Mouse (Mus musculus): ENCODE data around the gene Rab40c. TPM values are rescaled to one million over a fixed set of nuclear protein-coding genes. Genes with fewer than 3 reads are reported as not detected.
"Not testable (repeated sequence)": the region's sequence is repeated elsewhere in the genome, so short reads cannot be mapped to it uniquely, and the experiment has no call there.

Gene Rab40c
- polyA plus RNA-seq, 1 experiment from 2014 or later = 35.2 TPM

GRCm38 (mm10) chr17:25877741-25878610 lies 41.6 kb downstream of the Rab40c start:
- no peak overlapping the region for H3K9ac ChIP-seq
- no peak overlapping the region for H3K4me2 ChIP-seq
- no peak overlapping the region for H3K4me3 ChIP-seq
- H3K27ac ChIP-seq = no peak overlapping the region
- H3K9me3 ChIP-seq = no peaks in the 10 kb centered on the region
- no peak for ATAC-seq (ENCODE audit: insufficient number of reproducible peaks, low FRiP score, low TSS enrichment, low read depth)
- 91% methylated on average over 32 of the region's 32 CpGs for WGBS
- H3K36me3 ChIP-seq = peaks cover 36% of the 10 kb centered on the region
- no peaks in the 10 kb centered on the region for H3K27me3 ChIP-seq
- H3K4me1 ChIP-seq = peaks cover 40% of the 10 kb centered on the region

DNA sequence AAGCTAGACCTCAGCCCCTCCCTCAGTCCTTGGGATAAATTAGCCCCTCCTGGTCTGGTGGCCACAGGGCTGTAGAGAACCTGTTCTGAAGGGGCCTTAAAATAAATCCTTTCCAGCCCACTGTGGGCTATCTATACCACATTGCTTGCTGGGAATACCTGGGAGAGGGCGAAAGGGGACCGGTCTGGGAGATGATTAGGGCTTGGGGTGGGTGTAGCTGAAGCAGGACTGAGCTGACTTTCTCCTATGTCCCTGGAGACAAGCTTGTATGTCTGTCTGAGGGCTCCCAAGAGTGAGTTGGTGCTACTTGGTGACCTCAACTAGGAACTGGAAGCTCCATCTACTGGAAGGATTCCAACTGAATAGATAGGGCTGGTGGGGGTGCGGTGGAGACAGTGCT lies 42.5 kb downstream of the Rab40c start:
- Histone ChIP-seq H3K27me3 (no peaks in the 10 kb centered on the region), H3K4me1 (peaks cover 40% of the 10 kb centered on the region), H3K9me3 (no peaks in the 10 kb centered on the region), H3K4me2 (no peak overlapping the region), H3K9ac (no peak overlapping the region), H3K36me3 (peaks cover 27% of the 10 kb centered on the region), H3K27ac (no peak overlapping the region), H3K4me3 (no peak overlapping the region)
- WGBS = 92% methylated on average over 3 of the region's 3 CpGs
- no peak for ATAC-seq (ENCODE audit: insufficient number of reproducible peaks, low FRiP score, low TSS enrichment, low read depth)

DNA sequence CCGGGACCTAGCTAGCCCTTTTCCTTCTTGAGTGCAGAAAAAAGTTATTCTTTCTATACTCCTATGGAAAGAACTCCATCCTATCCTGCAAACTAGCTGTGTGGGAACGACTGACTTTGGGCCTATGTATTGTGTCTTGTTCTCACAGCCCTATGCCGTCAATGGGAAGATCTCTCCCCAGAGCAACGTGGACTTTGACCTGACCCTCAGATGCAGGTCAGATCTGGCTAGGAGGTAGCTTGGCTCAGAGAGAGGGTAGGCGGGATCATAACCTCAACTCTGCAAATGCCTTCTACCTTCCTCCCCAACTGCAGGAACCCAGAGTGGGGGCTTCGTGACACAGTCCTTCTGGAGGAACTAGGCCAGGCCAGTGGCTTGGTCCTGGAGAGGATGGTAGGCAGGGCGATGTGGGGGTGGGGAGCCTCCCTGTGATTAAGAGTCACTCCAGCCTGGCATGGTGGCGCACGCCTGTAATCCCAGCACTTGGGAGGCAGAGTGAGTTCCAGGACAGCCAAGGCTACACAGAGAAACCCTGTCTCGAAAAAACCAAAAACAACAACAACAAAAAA lies 43.1 kb downstream of the Rab40c start:
- Histone ChIP-seq H3K4me2 (peak overlapping the region; percentile 81), H3K4me1 (peaks cover 40% of the 10 kb centered on the region), H3K27ac (no peak overlapping the region; the same call in 1 of the 2 replicates), H3K4me3 (peak overlapping the region; percentile 81), H3K27me3 (no peaks in the 10 kb centered on the region), H3K36me3 (peaks cover 22% of the 10 kb centered on the region), H3K9ac (peak overlapping the region; percentile 79), H3K9me3 (no peaks in the 10 kb centered on the region)
- ATAC-seq (ENCODE audit: insufficient number of reproducible peaks, low FRiP score, low TSS enrichment, low read depth) = no peak
- WGBS = 71% methylated on average over 10 of the region's 10 CpGs

DNA sequence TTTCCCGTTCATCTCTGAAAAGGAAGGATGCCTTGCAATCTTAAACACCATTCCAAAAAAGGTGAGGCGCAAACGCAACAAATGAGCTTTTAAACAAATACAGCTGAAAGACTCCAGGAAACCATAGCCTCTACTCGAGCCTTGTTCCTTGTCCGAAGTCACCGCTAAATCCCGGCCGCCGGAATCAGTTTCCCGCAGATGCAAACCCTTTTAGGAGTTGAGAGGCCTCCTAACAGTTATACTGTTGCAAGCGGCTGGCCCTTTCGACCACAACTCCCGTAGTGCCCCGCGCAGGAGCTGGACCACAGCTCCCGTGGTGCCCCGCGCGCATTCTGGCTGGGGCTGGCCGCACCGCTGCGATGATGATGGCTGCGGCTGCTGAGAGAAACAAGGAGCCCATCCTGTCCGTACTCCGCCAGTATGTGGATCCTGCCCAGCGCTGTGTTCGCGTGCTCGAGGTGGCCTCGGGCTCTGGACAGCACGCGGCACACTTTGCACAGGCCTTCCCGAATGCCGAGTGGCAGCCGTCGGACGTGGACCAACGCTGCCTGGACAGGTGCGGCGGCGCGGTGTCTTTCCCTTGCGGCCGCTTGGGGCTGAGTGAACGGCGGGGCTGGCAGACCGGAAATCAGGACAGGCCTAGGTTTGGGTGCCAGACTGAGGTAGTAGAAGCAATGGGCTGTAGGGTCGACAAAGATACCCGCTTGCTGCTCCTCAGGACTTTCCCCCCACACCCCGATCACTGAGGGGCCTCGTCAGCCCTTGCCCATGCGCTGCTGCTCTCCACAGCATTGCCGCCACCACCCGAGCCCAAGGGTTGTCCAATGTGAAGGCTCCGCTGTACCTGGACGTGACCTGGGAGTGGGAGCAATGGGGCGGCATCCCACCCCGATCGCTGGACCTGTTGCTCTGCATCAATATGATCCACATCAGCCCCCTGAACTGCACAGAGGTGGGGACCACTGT lies 44.1 kb downstream of the Rab40c start:
- under 1% methylated on average over 59 of the region's 59 CpGs for WGBS
- Histone ChIP-seq H3K36me3 (peaks cover 18% of the 10 kb centered on the region), H3K4me3 (peak overlapping the region; percentile 81), H3K27me3 (no peaks in the 10 kb centered on the region), H3K4me1 (peaks cover 34% of the 10 kb centered on the region), H3K9me3 (no peaks in the 10 kb centered on the region), H3K4me2 (peak overlapping the region; percentile 81), H3K27ac (peak overlapping the region; percentile 94), H3K9ac (peak overlapping the region; percentile 79)
- ATAC-seq (ENCODE audit: insufficient number of reproducible peaks, low FRiP score, low TSS enrichment, low read depth) = peak; percentile 90

DNA sequence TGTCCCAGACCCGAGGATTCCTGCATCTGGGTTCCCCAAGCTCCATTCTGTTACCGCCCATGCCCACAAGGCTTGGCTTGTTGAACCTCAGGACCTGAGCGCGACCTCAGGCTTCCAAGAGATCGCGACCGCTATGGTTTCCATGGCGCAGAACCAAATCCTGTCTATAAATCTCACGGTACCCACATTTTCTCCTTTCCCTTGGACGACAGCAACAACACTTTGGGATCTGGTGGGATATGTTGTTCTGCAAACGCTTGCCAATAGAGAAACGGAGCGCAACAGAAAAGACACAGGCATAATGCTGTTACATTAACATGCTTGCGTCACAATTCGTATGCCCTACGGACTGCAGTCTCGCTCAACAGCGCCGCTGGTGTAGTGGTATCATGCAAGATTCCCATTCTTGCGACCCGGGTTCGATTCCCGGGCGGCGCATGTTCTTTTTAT lies 44.8 kb downstream of the Rab40c start, which contains the start of gene Mettl26:
Gene Mettl26, plus strand, starts transcription at position 354 of the 450 bp plus-strand sequence.
- peak within 1 kb of the TSS; percentile 81 for H3K4me3 ChIP-seq
- peak within 1 kb of the TSS; percentile 79 for H3K9ac ChIP-seq
- H3K36me3 ChIP-seq = peaks cover 18% of the 10 kb centered on the region
- H3K4me1 ChIP-seq = peaks cover 27% of the 10 kb centered on the region
- WGBS = under 1% methylated on average over 25 of the region's 25 CpGs
- peak within 1 kb of the TSS; percentile 81 for H3K4me2 ChIP-seq
- no peaks in the 10 kb centered on the region for H3K9me3 ChIP-seq
- H3K27ac ChIP-seq = peak within 1 kb of the TSS; percentile 94
- H3K27me3 ChIP-seq = no peaks in the 10 kb centered on the region
- ATAC-seq (ENCODE audit: insufficient number of reproducible peaks, low FRiP score, low TSS enrichment, low read depth) = peak; percentile 77

DNA sequence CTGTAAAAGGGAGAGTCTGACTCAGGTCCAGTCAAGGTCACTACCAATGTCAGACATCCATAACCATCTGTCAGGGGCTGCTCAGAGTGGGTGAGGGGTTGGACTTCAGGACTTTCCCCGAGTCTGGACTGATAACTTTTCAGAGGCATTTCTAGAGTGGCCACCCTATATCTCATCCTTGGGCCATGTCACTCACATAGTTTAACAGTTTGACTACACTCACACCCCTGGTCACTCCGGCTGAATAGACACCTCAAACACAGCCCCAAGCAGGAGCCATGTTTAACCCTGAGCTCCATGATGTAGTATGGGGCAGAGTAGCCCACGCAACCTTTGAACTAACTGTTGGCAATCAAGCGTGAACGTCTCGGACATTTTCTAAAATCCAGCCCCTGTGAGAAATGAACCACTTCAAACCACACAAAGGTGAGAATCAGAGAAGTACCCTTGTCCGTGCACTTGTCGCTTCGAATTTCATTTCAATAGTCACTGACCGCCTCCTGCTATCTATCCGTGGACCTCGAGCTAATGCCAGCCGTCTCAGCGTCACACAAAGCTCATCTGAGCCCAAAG lies 45.3 kb downstream of the Rab40c start:
- peak overlapping the region; percentile 79 for H3K9ac ChIP-seq
- H3K9me3 ChIP-seq = no peaks in the 10 kb centered on the region
- H3K27ac ChIP-seq = peak overlapping the region; percentile 94
- ATAC-seq (ENCODE audit: insufficient number of reproducible peaks, low FRiP score, low TSS enrichment, low read depth) = no peak
- H3K27me3 ChIP-seq = no peaks in the 10 kb centered on the region
- peaks cover 24% of the 10 kb centered on the region for H3K4me1 ChIP-seq
- H3K4me3 ChIP-seq = peak overlapping the region; percentile 81
- peak overlapping the region; percentile 81 for H3K4me2 ChIP-seq
- peaks cover 16% of the 10 kb centered on the region for H3K36me3 ChIP-seq
- WGBS = 6% methylated on average over 14 of the region's 14 CpGs

GRCm38 (mm10) chr17:25873405-25874147 lies 46.0 kb downstream of the Rab40c start:
- Histone ChIP-seq H3K27me3 (no peaks in the 10 kb centered on the region), H3K4me2 (peak overlapping the region; percentile 81), H3K9me3 (no peaks in the 10 kb centered on the region), H3K4me1 (peaks cover 30% of the 10 kb centered on the region), H3K27ac (0 out of 2 replicates have a peak overlapping the region, but pooled peaks have one; percentile 94), H3K9ac (no peak overlapping the region), H3K36me3 (peaks cover 10% of the 10 kb centered on the region), H3K4me3 (peak overlapping the region; percentile 81; the same call in 1 of the 2 replicates)
- ATAC-seq (ENCODE audit: insufficient number of reproducible peaks, low FRiP score, low TSS enrichment, low read depth) = no peak
- 79% methylated on average over 11 of the region's 11 CpGs for WGBS

DNA sequence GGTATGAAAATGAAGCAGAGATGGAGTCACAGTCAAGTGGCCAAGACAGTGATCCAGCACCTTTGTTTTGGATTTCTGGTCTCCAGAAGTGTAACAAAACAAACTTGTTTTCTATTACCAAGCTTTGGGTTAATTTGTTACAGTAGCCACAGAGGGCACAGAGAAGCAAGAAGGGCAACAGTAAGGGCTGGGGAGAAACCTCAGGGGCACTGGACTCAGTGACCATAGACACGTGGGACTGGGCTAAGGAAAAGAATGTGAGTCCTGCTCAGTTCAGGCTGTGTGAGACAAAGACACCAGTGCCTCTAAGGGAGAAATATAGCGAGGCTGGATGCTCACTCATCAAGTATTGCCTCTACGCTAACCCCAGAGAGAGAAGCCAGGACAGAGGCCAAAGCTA lies 46.9 kb downstream of the Rab40c start:
- H3K4me3 ChIP-seq = no peak overlapping the region
- H3K4me1 ChIP-seq = peaks cover 36% of the 10 kb centered on the region
- 78% methylated on average over 3 of the region's 3 CpGs for WGBS
- no peak overlapping the region for H3K27ac ChIP-seq
- no peak for ATAC-seq (ENCODE audit: insufficient number of reproducible peaks, low FRiP score, low TSS enrichment, low read depth)
- no peak overlapping the region for H3K4me2 ChIP-seq
- peaks cover under 1% of the 10 kb centered on the region for H3K36me3 ChIP-seq
- H3K9ac ChIP-seq = no peak overlapping the region
- H3K27me3 ChIP-seq = no peaks in the 10 kb centered on the region
- no peaks in the 10 kb centered on the region for H3K9me3 ChIP-seq

DNA sequence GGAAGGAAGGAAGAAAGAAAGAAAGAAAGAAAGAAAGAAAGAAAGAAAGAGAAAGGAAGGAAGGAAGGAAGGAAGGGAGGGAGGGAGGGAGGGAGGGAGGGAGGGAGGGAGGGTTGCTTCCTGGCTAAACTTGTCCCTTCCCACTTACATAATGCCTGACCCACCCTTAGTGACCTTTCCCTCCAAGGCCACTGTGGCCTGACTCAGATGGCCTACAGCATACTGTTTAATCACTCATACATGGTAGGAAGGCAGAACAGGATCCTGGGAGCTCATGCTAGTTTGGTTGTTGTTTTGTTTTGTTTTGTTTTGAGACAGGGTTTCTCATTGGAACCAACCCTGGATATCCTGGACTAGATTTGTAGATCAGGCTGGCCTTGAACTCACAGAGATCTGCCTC lies 48.0 kb downstream of the Rab40c start:
- not testable (repeated sequence) for H3K9me3 ChIP-seq; H3K36me3 ChIP-seq; H3K4me3 ChIP-seq; H3K9ac ChIP-seq; H3K4me2 ChIP-seq; ATAC-seq (ENCODE audit: insufficient number of reproducible peaks, low FRiP score, low TSS enrichment, low read depth); H3K27ac ChIP-seq; H3K27me3 ChIP-seq
- peaks cover 34% of the 10 kb centered on the region for H3K4me1 ChIP-seq

- Histone ChIP-seq H3K27ac (no peak overlapping the region), H3K27me3 (no peaks in the 10 kb centered on the region), H3K4me3 (no peak overlapping the region), H3K9me3 (no peaks in the 10 kb centered on the region), H3K4me1 (peaks cover 25% of the 10 kb centered on the region), H3K4me2 (no peak overlapping the region), H3K36me3 (no peaks in the 10 kb centered on the region), H3K9ac (no peak overlapping the region)
- WGBS = 85% methylated on average over 2 of the region's 2 CpGs
- ATAC-seq (ENCODE audit: insufficient number of reproducible peaks, low FRiP score, low TSS enrichment, low read depth) = no peak
Observed at GRCm38 (mm10) chr17:25869954-25870353, 49.6 kb downstream of the Rab40c start.

GRCm38 (mm10) chr17:25869498-25869897 lies 50.0 kb downstream of the Rab40c start:
- 89% methylated on average over 8 of the region's 8 CpGs for WGBS
- no peaks in the 10 kb centered on the region for H3K27me3 ChIP-seq

More at GRCm38 (mm10) chr17:25869498-25869897, 50.0 kb downstream of the Rab40c start:
- H3K27ac ChIP-seq = no peak overlapping the region
- H3K4me3 ChIP-seq = no peak overlapping the region
- H3K4me1 ChIP-seq = peaks cover 23% of the 10 kb centered on the region
- no peak overlapping the region for H3K4me2 ChIP-seq
- H3K9ac ChIP-seq = no peak overlapping the region
- ATAC-seq (ENCODE audit: insufficient number of reproducible peaks, low FRiP score, low TSS enrichment, low read depth) = no peak
- H3K36me3 ChIP-seq = no peaks in the 10 kb centered on the region
- H3K9me3 ChIP-seq = no peaks in the 10 kb centered on the region

All from limb, embryonic 15.5 days (tissue).